Mouse (Mus musculus) liver, postnatal 0 days (tissue): Measurements from ENCODE around the gene Zcchc17.

ENCODE experiments used
- CTCF ChIP-seq: sonication (generic); IDR thresholded peaks from 2 replicates; pipeline ENCODE4 v1.5.1; 2016; ENCODE audit warnings: antibody characterized with exemption, low read depth
- EP300 ChIP-seq: IDR thresholded peaks from 2 replicates; pipeline ENCODE4 v1.6.1; 2016; ENCODE audit warnings: antibody characterized with exemption, low read depth, mild to moderate bottlenecking

DNA sequence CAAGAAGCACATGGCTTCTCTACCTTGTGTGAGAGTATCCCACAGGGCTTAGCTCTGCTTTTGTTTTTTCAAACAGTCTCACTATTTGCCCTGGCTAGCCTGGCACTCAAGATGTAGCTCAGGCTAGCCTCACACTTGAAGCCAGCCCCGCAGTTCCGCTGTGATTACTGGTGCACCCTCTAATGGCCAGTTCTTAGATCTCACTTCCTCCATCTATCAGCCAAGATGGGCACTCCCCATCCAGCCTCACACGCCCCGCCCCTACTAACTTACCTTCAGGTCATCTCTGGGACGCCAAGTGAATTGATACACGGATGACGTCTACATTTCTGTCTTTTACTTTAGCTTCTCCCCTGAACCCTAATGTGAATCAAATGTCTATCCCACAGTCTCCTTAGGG is 40.2 kb downstream of the Zcchc17 start:
- no peak for TF ChIP-seq CTCF
- TF ChIP-seq EP300 = no peak
